Mouse (Mus musculus): ENCODE measurements around the gene Ksr1. TPM values are rescaled to one million over a fixed set of nuclear protein-coding genes. Genes with fewer than 3 reads are reported as not detected.

Gene Ksr1
- polyA plus RNA-seq, 1 experiment from 2014 or later: 3.2 TPM

- no peak overlapping the region for H3K4me2 ChIP-seq (ENCODE audit: low read depth, low read length)
- H3K27ac ChIP-seq (ENCODE audit: low read length): peak overlapping the region; percentile 52; the same call in 1 of the 2 replicates
- peaks cover 9% of the 10 kb centered on the region; the same call in 1 of the 2 replicates for H3K4me1 ChIP-seq (ENCODE audit: control insufficient read depth, insufficient read depth, low read length)
- no peaks in the 10 kb centered on the region for H3K27me3 ChIP-seq (ENCODE audit: control insufficient read depth, insufficient read depth, low read length)
- peak; percentile 83 for ATAC-seq (ENCODE audit: insufficient read depth, low FRiP score)
- H3K9ac ChIP-seq (ENCODE audit: low read length): no peak overlapping the region
- no peaks in the 10 kb centered on the region for H3K36me3 ChIP-seq (ENCODE audit: control insufficient read depth, insufficient read depth, low read length)
- H3K4me3 ChIP-seq (replicated peaks; ENCODE audit: low read length): no peak overlapping the region
- H3K9me3 ChIP-seq (replicated peaks; ENCODE audit: control insufficient read depth, low read length): no peaks in the 10 kb centered on the region
- 54% methylated on average over 2 of the region's 2 CpGs for WGBS
Measured at GRCm38 (mm10) chr11:78982042-78982441, 164.2 kb downstream of the Ksr1 start.

DNA sequence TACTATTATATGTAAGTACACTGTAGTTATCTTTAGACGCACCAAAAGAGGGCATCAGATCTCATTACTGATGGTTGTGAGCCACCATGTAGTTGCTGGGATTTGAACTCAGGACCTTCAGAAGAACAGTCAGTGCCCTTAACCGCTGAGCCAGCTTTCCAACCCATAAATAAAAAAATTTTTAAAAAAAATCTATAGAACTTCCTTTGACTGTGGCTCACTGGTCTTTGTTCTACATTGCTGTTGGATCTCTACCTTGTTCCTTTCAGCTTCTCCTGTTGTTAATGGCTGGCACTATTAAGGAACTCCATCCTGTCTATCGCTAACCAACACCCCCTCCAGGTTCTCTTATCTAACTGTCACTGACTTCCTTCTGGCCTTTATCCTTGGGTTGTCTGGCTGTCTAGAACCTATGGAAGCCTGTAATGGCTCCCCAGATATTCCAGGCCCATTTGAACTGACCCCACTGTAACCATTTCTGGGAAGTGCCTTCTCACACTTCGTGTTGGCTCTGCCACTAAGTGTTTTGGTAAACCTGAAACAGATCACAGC, 166.0 kb downstream of the Ksr1 start:
- Histone ChIP-seq H3K4me2 (ENCODE audit: low read depth, low read length) (no peak overlapping the region), H3K36me3 (ENCODE audit: control insufficient read depth, insufficient read depth, low read length) (no peaks in the 10 kb centered on the region), H3K4me3 (replicated peaks; ENCODE audit: low read length) (no peak overlapping the region), H3K9ac (ENCODE audit: low read length) (no peak overlapping the region), H3K9me3 (replicated peaks; ENCODE audit: control insufficient read depth, low read length) (no peaks in the 10 kb centered on the region), H3K4me1 (ENCODE audit: control insufficient read depth, insufficient read depth, low read length) (peaks cover 9% of the 10 kb centered on the region; the same call in 1 of the 2 replicates), H3K27me3 (ENCODE audit: control insufficient read depth, insufficient read depth, low read length) (no peaks in the 10 kb centered on the region), H3K27ac (ENCODE audit: low read length) (no peak overlapping the region)
- 72% methylated on average over 4 of the region's 4 CpGs for WGBS
- no peak for ATAC-seq (ENCODE audit: insufficient read depth, low FRiP score)

DNA sequence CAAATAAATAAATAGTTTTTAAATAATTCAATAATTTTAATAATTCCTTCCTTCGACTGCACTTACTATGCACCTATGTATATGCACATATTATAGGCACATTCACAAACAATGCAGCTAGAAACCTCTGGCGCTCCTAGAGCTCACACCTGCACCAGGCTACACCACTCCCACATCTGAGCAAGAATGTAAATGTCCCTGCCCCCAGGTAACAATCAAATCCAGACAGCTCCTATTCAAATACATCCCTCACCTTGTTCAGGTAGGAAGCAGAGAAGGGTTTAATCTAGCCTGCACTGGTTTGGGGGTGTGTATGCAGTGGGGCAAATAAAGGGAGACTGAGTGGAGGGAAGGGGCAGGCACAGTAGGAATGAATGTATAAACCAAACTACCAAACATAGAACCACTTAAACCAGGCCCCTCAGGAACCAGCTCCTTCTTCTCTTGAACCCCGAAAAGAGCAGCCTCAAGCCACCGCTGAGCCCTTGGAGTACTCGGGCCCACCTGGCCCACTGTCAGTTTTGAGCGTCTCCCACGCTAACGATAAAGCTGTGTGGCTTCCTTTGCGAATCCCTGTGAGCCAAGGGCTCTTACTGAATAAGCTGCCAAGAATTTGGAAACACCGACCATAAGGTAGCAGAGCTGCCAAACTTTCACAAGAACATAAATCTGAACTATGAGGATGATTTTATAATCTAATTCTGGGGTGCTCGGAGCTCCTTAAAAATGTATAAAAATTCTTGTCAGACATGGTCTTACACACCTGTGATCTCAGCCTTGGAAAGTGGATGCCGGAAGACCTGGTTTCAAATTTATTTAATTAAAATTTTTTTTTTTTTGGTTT, 167.8 kb downstream of the Ksr1 start:
- H3K27ac ChIP-seq (ENCODE audit: low read length): peak overlapping the region; percentile 60; the same call in 1 of the 2 replicates
- H3K4me3 ChIP-seq (replicated peaks; ENCODE audit: low read length): no peak overlapping the region
- H3K27me3 ChIP-seq (ENCODE audit: control insufficient read depth, insufficient read depth, low read length): no peaks in the 10 kb centered on the region
- WGBS: 74% methylated on average over 12 of the region's 12 CpGs
- H3K9me3 ChIP-seq (replicated peaks; ENCODE audit: control insufficient read depth, low read length): no peaks in the 10 kb centered on the region
- no peak overlapping the region for H3K9ac ChIP-seq (ENCODE audit: low read length)
- H3K4me2 ChIP-seq (ENCODE audit: low read depth, low read length): no peak overlapping the region
- H3K4me1 ChIP-seq (ENCODE audit: control insufficient read depth, insufficient read depth, low read length): peaks cover 6% of the 10 kb centered on the region; the same call in 1 of the 2 replicates
- no peaks in the 10 kb centered on the region for H3K36me3 ChIP-seq (ENCODE audit: control insufficient read depth, insufficient read depth, low read length)
- peak; percentile 25; the same call in 1 of the 2 replicates for ATAC-seq (ENCODE audit: insufficient read depth, low FRiP score)

GRCm38 (mm10) chr11:78976731-78977510, 169.3 kb downstream of the Ksr1 start:
- no peak overlapping the region for H3K27ac ChIP-seq (ENCODE audit: low read length)
- H3K36me3 ChIP-seq (ENCODE audit: control insufficient read depth, insufficient read depth, low read length): no peaks in the 10 kb centered on the region
- no peak overlapping the region for H3K9ac ChIP-seq (ENCODE audit: low read length)
- no peaks in the 10 kb centered on the region for H3K27me3 ChIP-seq (ENCODE audit: control insufficient read depth, insufficient read depth, low read length)
- WGBS: 86% methylated on average over 8 of the region's 8 CpGs
- H3K4me1 ChIP-seq (ENCODE audit: control insufficient read depth, insufficient read depth, low read length): peaks cover 6% of the 10 kb centered on the region; the same call in 1 of the 2 replicates
- no peak overlapping the region for H3K4me2 ChIP-seq (ENCODE audit: low read depth, low read length)
- no peaks in the 10 kb centered on the region for H3K9me3 ChIP-seq (replicated peaks; ENCODE audit: control insufficient read depth, low read length)
- ATAC-seq (ENCODE audit: insufficient read depth, low FRiP score): no peak
- H3K4me3 ChIP-seq (replicated peaks; ENCODE audit: low read length): no peak overlapping the region

DNA sequence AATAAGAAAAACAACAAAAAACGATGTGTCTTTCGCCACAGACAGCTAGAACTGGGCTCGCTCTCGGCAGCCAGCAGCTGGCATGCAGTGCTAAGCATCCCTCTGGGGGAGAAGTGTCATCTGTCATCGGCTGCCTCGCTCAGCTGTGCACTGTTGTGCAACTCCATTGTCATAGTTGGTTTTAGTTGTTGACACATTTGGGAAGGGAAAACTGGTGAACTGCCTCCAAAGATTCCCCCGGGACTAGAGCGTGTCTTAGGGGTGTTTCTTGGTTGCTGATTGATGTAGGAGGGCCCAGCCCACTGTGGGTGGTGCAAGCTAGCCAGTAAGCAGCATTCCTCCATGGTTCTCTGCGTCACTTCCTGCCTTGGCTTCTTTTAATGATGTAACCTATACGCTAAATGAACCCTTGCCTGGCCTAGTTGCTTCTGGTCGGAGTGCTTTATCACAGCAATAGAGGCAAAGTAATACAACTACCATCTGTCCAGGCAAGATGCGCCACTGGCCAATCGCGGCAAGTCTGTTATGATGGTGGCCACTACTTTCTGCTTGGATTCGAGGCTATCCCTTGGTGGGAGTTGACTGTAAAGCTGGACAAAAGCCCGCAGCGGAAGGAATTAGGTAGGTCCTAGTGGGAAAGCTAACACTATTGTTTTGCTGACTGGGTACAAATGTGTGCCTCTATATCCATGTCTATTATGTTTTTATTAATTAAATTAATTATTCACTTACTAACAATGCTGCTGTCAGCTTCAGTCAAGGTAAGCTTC, 172.6 kb downstream of the Ksr1 start:
- Histone ChIP-seq H3K4me1 (ENCODE audit: control insufficient read depth, insufficient read depth, low read length) (peaks cover 6% of the 10 kb centered on the region; the same call in 1 of the 2 replicates), H3K9ac (ENCODE audit: low read length) (no peak overlapping the region), H3K27ac (ENCODE audit: low read length) (no peak overlapping the region; the same call in 1 of the 2 replicates), H3K9me3 (replicated peaks; ENCODE audit: control insufficient read depth, low read length) (no peaks in the 10 kb centered on the region), H3K27me3 (ENCODE audit: control insufficient read depth, insufficient read depth, low read length) (no peaks in the 10 kb centered on the region), H3K4me2 (ENCODE audit: low read depth, low read length) (no peak overlapping the region), H3K36me3 (ENCODE audit: control insufficient read depth, insufficient read depth, low read length) (no peaks in the 10 kb centered on the region), H3K4me3 (replicated peaks; ENCODE audit: low read length) (no peak overlapping the region)
- no peak for ATAC-seq (ENCODE audit: insufficient read depth, low FRiP score)
- 68% methylated on average over 17 of the region's 17 CpGs for WGBS

DNA sequence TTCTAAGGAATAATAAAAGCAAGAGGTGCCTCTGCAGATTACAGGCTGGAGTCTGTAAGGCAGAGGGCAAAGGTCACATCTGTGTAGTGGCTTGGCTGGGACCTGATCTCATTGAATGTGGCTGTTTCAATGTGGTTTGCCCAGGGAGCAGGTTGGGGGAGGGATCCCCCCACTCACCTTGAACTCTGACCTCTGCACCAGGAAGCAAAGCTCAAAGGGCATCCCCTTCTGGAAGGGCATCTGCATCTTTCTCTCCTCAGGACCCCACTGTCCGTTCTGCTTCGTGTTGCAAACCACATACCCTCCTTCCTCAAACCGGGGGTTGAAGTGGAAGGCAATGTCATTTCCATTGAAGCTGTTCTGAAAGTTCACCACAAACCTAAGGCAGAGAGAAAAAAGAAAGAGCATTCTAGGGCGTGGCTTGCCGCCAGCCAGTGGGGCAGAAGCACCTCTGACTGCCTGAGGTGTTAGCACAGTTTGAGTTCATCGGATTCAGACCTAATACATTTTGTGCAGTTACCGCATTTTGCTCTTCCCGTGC, 173.3 kb downstream of the Ksr1 start:
- Histone ChIP-seq H3K9me3 (replicated peaks; ENCODE audit: control insufficient read depth, low read length) (no peaks in the 10 kb centered on the region), H3K4me3 (replicated peaks; ENCODE audit: low read length) (no peak overlapping the region), H3K27ac (ENCODE audit: low read length) (no peak overlapping the region), H3K27me3 (ENCODE audit: control insufficient read depth, insufficient read depth, low read length) (no peaks in the 10 kb centered on the region), H3K4me2 (ENCODE audit: low read depth, low read length) (no peak overlapping the region), H3K9ac (ENCODE audit: low read length) (no peak overlapping the region), H3K36me3 (ENCODE audit: control insufficient read depth, insufficient read depth, low read length) (no peaks in the 10 kb centered on the region), H3K4me1 (ENCODE audit: control insufficient read depth, insufficient read depth, low read length) (peaks cover 6% of the 10 kb centered on the region; the same call in 1 of the 2 replicates)
- WGBS: 47% methylated on average over 8 of the region's 8 CpGs
- ATAC-seq (ENCODE audit: insufficient read depth, low FRiP score): no peak

DNA sequence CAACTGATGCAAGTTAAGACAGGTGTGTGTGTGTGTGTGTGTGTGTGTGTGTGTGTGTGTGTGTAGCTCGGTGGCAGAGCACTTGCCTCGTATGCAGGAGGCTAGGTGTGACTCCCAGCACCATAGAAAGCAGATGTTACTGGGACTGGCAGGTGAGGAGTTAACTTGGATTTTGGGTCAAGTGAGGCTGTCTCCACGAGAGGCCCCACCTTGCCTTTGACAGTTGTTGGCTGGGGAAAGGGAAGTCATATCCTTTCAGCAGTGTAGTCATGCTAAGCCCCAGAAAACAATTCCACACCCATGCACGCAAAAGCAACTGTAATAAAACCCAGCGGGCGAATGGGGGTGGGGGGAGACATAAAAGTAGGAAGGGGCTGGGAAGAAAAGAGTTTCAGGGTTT, 173.9 kb downstream of the Ksr1 start:
- Histone ChIP-seq H3K27ac (ENCODE audit: low read length) (no peak overlapping the region), H3K9ac (ENCODE audit: low read length) (no peak overlapping the region), H3K27me3 (ENCODE audit: control insufficient read depth, insufficient read depth, low read length) (no peaks in the 10 kb centered on the region), H3K4me1 (ENCODE audit: control insufficient read depth, insufficient read depth, low read length) (peaks cover 6% of the 10 kb centered on the region; the same call in 1 of the 2 replicates), H3K9me3 (replicated peaks; ENCODE audit: control insufficient read depth, low read length) (no peaks in the 10 kb centered on the region), H3K4me2 (ENCODE audit: low read depth, low read length) (no peak overlapping the region), H3K36me3 (ENCODE audit: control insufficient read depth, insufficient read depth, low read length) (no peaks in the 10 kb centered on the region), H3K4me3 (replicated peaks; ENCODE audit: low read length) (no peak overlapping the region)
- 39% methylated on average over 6 of the region's 6 CpGs for WGBS
- no peak for ATAC-seq (ENCODE audit: insufficient read depth, low FRiP score)

- Histone ChIP-seq H3K4me1 (ENCODE audit: control insufficient read depth, insufficient read depth, low read length) (peaks cover 6% of the 10 kb centered on the region; the same call in 1 of the 2 replicates), H3K4me3 (replicated peaks; ENCODE audit: low read length) (no peak overlapping the region), H3K9ac (ENCODE audit: low read length) (no peak overlapping the region), H3K4me2 (ENCODE audit: low read depth, low read length) (no peak overlapping the region), H3K27me3 (ENCODE audit: control insufficient read depth, insufficient read depth, low read length) (no peaks in the 10 kb centered on the region), H3K27ac (ENCODE audit: low read length) (no peak overlapping the region), H3K9me3 (replicated peaks; ENCODE audit: control insufficient read depth, low read length) (no peaks in the 10 kb centered on the region), H3K36me3 (ENCODE audit: control insufficient read depth, insufficient read depth, low read length) (no peaks in the 10 kb centered on the region)
- no peak for ATAC-seq (ENCODE audit: insufficient read depth, low FRiP score)
- 84% methylated on average over 3 of the region's 3 CpGs for WGBS
Measured at GRCm38 (mm10) chr11:78971746-78972145, 174.5 kb downstream of the Ksr1 start.

All from stomach, embryonic 16.5 days (tissue).